Mouse (Mus musculus) central nervous system, embryonic 18 days (tissue): ENCODE measurements around the gene Cdc34. TPM values are rescaled to one million over a fixed set of nuclear protein-coding genes. Genes with fewer than 3 reads are reported as not detected.

Experiments used
- polyA plus RNA-seq: library from polyadenylated mRNA; depleted of rRNA; stranded (reverse); fragments of >200 nt; gene quantifications from 2 replicates; pipeline ENCODE4 v1.2.3, GENCODE M21; 2012; rRNA removed

Cdc34 gene
- polyA plus RNA-seq = 85.1 and 93.1 TPM in 2 replicates

DNA sequence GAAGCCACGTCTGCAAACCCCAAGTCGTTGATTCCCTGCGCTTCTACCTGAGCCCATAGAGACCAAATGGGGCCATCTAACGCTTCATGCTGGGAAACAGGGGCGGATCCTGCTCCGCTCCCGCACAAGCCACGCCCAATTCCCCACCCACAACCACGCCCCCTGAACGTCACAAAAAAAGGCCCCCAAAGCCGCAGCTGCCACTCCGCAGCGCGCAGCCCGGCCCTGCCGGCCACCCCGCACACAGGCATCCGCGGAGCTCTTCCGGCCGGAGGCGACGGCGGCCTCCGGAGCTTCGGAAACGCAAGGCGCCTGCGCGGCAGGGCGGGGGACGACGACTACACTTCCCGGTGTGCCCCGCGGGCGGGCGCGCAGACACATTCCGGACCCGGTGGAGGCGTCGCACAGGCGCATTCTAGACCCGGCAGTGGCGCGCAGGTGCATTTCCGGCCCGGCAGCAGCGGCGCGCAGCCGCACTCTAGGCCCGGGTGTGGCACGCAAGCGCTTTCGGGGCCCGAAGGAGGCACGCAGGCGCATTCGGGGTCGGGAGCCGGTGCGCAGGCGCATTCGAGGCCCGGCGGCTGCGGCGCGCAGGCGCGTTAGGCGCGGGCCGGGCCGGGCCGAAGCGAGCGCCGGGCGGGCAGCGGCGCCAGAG is at the start of gene Cdc34:
TSS of gene Cdc34 (plus strand) at position 605 of the 655 bp plus-strand sequence.

DNA sequence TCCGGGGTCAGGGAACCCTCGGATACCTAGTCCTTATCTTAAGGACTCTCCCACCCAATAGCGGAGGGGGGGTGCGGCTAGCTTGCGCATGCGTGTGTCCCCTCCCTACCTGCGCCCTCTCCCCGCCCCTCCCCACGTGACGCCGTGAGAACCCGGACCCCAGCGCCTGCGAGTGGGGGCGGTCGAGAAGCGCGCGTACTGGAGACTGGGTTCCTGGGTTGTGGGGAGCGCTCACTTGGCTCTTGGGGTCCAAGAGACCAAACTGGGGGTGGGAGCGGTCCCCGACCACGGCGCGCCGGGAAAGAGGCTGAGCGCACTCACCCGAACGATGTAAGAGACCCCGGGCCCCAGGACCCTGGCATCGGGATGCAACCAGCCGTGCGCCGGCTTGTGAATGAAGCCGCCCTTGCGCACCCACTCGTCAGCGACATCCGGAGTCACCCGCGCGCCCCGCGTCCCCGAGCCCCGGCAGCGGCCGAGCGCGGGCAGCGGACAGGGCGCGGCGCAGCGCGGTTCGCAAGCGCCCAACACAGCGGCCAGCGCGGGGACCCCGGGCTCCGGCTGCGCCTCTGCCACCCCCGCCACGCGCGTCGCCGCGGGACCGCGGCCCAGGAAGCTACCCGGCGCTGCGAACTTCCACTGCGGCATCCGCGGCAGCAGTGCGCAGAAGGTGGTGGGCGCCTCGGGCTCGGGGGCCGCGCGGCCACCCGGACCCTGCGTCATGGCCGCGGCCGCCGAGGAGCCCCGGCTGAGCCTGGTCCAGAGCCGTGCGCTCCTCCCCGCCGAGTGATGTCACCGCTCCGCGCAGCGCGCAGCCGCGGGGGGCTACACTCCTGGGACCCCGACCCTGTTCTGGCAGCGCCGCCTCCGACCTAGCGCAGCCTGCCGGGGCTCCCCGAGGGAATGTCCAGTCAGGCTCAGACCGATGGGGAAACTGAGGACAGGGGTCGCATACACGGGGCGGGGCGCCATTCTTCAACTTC is 44.6 kb upstream of the Cdc34 start, which contains the start of gene Shc2:
TSS of gene Shc2 (minus strand) at position 791 of the 983 bp plus-strand sequence.

DNA sequence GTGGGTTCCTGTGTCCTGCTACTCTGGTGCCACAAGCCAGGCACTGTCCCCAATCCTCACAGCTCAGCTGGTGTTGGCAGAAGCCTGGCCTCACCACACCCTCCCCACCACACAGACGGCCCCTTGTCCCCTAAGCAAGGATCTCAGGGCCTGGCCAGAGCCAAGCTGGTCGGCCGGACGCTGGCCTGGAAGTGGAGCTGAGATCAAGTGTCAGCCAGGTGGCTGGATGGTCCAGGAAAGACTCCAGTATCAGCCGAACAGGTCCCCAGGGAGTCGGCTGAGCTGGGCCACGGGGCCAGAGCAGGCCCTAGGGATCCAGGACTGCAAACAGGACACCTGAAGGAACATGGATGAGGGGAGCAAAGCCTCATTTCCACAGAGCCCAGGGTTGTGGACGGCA is 36.3 kb upstream of the Cdc34 start, which contains the start of gene Odf3l2:
TSS of gene Odf3l2 (minus strand) at position 28 of the 400 bp plus-strand sequence.

DNA sequence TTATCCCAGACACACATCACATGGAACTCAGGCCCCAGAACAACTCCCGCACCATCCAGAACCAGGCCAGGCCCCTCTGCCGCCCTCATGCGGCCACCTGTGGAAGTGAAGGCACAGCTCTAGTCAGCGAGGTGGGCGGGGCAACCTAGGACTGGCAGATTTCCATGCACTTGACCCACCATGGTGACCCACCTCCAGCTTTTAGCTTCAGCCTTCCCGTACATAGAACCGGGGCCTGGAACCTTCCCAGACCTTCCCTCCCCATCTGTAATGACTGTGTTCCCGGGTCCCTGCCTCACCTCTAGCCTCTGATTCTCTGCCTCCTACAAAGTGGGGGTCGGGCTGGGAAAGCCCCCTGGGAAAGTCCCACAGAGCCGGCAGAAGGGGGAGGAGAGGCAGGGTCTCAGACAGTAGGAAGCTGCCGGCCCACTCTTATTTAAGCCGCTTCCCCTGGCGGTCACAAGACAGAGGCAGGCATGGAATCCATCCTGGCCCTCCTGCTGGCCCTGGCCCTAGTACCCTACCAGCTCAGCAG is 17.8 kb upstream of the Cdc34 start, which contains the start of gene Madcam1:
TSS of gene Madcam1 (plus strand) at position 429 of the 535 bp plus-strand sequence.

DNA sequence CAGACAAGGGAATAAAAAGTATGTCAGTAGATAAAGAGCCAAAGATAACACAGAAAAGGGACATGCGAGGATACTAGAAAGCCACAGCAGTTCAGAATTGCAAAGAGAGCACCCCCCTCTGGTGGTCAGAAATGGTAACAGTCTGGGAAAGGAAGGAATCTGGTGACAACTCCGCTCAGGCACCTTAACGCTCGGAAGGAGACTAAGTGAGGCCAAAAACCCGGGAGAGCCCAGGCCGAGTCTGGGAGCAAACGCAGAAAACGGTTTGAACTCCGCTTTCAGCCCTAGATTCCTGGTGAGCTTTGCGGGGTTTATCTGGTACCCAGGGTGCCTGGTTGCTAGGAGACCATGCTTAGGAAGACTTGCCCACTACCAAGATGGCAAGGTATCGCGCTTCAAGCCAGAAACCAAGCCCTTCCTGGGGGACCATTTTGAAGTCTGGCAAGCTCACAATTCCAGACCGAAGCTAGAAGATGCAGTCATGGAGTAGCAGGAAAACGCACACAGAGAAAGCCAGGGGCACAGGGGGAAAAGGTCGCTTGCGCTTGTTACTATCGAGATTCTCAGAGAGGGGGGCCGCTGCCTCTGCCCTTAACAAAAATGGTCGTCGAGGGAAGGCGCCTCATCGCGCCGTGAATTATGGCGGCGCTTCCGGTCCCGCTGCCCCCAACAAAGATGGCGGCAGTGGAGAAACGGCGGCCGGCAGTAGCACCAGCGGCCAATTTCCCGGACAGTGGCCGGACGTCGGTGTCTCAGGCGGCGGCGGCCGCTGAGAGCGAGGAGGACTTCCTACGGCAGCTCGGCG is 13.0 kb upstream of the Cdc34 start, which contains the start of gene Tpgs1:
TSS of gene Tpgs1 (plus strand) at position 599 of the 805 bp plus-strand sequence.

DNA sequence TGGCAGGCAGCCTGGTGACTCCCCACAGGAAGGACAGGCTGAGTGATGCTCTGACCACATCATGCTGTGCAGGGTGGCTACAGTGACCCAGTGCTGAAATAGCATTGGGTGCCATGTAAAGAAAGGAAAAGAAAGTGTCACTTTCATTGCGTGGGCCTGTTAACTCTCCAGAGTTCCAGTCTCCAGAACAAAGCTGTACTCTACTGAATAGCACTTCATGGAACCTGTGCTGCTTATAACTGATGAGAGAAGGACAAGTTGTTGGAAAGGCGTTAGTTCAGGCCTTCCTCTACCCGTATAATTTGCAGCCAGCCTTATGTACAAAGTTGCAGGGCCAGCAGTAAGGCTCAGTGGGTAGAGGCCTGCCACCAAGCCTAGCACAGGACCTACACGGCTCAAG is 6.7 kb downstream of the Cdc34 start, which contains the start of gene Gzmm:
TSS of gene Gzmm (plus strand) at position 301 of the 400 bp plus-strand sequence.

DNA sequence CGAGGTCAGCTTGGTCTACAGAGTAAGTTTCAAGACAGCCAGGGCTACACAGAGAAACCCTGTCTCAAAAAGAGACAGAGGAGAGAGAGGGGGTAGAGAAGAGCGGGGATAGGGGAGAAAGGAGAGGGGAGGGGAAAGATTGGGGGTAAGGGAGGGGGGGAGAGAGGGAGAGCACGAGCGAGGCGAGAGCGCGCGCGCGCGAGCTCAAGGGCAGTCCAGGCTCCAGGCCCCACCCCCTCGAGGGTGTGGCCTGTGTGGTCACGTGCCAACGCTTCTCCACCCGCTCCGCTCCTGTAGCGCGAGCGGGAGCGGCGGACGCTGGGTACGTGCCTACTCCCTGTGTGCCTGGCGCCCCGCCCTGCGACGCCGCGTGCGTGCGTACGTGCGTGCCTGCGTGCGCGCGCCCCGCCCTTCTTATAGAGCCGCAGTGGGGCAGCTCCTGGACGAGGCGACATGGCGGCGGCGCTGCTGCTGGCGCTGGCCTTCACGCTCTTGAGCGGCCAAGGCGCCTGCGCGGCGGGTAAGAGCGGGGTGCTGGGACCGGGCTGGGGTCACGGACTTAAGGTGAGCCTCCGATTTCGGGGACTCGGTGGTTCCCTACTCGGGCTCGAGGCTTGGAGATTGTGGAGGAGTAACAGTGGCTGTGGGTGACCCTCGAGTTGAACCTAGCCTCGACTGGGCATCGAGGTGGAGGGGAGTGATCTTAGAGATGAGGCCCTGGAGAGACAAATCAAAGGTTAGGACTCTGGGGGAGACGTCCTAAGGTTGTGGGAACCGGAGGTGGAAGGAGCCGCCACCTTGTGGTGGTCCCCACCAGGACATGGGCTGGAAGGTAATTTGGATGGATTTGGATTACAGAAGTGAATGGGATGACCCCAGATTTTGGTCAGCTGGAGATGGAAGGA is 22.3 kb downstream of the Cdc34 start, which contains the start of gene Bsg:
TSS of gene Bsg (plus strand) at position 427 of the 905 bp plus-strand sequence.

DNA sequence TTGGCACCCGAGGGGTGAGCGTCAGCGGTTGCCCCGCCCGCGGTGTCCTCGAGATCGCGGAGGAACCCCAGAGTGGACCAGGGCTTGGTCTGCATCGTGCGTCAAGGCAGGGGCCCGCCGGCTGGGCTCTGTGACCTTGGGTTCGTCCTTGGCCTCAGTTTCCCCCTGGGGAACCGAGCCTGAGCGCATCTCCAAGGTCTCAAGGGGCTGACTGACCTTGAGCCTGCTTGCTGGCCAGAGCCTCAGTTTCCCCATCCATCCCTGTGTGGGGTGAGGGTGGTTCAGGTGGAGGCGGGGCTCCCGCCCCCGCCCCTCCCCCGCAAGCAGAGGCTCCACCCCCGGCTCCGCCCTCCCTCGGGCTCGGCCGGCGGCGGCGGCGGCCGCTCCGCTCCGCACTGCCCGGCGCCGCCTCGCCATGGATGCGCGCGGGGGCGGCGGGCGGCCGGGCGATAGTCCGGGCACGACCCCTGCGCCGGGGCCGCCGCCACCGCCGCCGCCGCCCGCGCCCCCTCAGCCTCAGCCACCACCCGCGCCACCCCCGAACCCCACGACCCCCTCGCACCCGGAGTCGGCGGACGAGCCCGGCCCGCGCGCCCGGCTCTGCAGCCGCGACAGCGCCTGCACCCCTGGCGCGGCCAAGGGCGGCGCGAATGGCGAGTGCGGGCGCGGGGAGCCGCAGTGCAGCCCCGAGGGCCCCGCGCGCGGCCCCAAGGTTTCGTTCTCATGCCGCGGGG is 34.4 kb downstream of the Cdc34 start, which contains the start of gene Hcn2:
TSS of gene Hcn2 (plus strand) at position 381 of the 734 bp plus-strand sequence.

Other genes with a start within 250 kb of the Cdc34 start
- gene Vmn2r83, start 213.5 kb upstream of the Cdc34 start, polyA plus RNA-seq = not detected in 2 replicates
- gene Plpp2, start 148.4 kb upstream of the Cdc34 start, polyA plus RNA-seq = 10.9 and 12.4 TPM in 2 replicates
- 106 and 121 TPM in 2 replicates for gene Mier2, start 127.0 kb upstream of the Cdc34 start, polyA plus RNA-seq
- 0.09 TPM in 1 of 2 replicates, not detected in the other for gene Theg, start 94.9 kb upstream of the Cdc34 start, polyA plus RNA-seq
- 16.1 and 17.1 TPM in 2 replicates for gene C2cd4c, start 68.2 kb upstream of the Cdc34 start, polyA plus RNA-seq
- gene Shc2, start 44.3 kb upstream of the Cdc34 start, polyA plus RNA-seq = 63.2 and 63.8 TPM in 2 replicates
- gene Odf3l2, start 36.5 kb upstream of the Cdc34 start, polyA plus RNA-seq = 0.11 and 0.18 TPM in 2 replicates
- 0.33 and 0.56 TPM in 2 replicates for gene Madcam1, start 17.6 kb upstream of the Cdc34 start, polyA plus RNA-seq
- gene Tpgs1, start 12.8 kb upstream of the Cdc34 start, polyA plus RNA-seq = 64.1 and 65.6 TPM in 2 replicates
- gene Gzmm, start 6.8 kb downstream of the Cdc34 start, polyA plus RNA-seq = 2.0 and 2.2 TPM in 2 replicates
- gene Bsg, start 22.3 kb downstream of the Cdc34 start, polyA plus RNA-seq = 919 and 923 TPM in 2 replicates
- gene Hcn2, start 34.4 kb downstream of the Cdc34 start, polyA plus RNA-seq = 22.0 and 26.6 TPM in 2 replicates
- 53.8 and 57.3 TPM in 2 replicates for gene Polrmt, start 64.4 kb downstream of the Cdc34 start, polyA plus RNA-seq
- 1.0 and 1.1 TPM in 2 replicates for gene Fgf22, start 72.9 kb downstream of the Cdc34 start, polyA plus RNA-seq
- 118 and 136 TPM in 2 replicates for gene Rnf126, start 84.8 kb downstream of the Cdc34 start, polyA plus RNA-seq
- gene Fstl3, start 95.1 kb downstream of the Cdc34 start, polyA plus RNA-seq = 3.5 and 4.5 TPM in 2 replicates
- gene Prss57, start 108.8 kb downstream of the Cdc34 start, polyA plus RNA-seq = 0.26 and 0.39 TPM in 2 replicates
- 177 and 219 TPM in 2 replicates for gene Palm, start 111.4 kb downstream of the Cdc34 start, polyA plus RNA-seq
- gene Misp, start 138.8 kb downstream of the Cdc34 start, polyA plus RNA-seq = 0.54 and 0.57 TPM in 2 replicates
- 82.1 and 86.6 TPM in 2 replicates for gene Ptbp1, start 172.2 kb downstream of the Cdc34 start, polyA plus RNA-seq
- 15.8 and 16.7 TPM in 2 replicates for gene Prtn3, start 192.3 kb downstream of the Cdc34 start, polyA plus RNA-seq
- gene Plppr3, start 192.4 kb downstream of the Cdc34 start, polyA plus RNA-seq = 680 and 811 TPM in 2 replicates
- gene Elane, start 204.1 kb downstream of the Cdc34 start, polyA plus RNA-seq = not detected in 2 replicates
- gene Cfd, start 208.7 kb downstream of the Cdc34 start, polyA plus RNA-seq = 0.34 and 0.37 TPM in 2 replicates
- 53.6 and 60.9 TPM in 2 replicates for gene Med16, start 226.7 kb downstream of the Cdc34 start, polyA plus RNA-seq
- not detected in 2 replicates for gene Gm26602, start 228.7 kb downstream of the Cdc34 start, polyA plus RNA-seq
- 6.1 and 6.5 TPM in 2 replicates for gene Kiss1r, start 234.8 kb downstream of the Cdc34 start, polyA plus RNA-seq
- gene R3hdm4, start 239.0 kb downstream of the Cdc34 start, polyA plus RNA-seq = 172 and 208 TPM in 2 replicates
- gene Arid3a, start 244.8 kb downstream of the Cdc34 start, polyA plus RNA-seq = 4.2 TPM in 2 replicates